Mouse (Mus musculus) kidney, adult 2 months (tissue): Measurements from ENCODE around the gene Prr15.

ENCODE experiments used
- CTCF ChIP-seq: fragments of 200-500 bp; conservative IDR thresholded peaks from 2 replicates; pipeline ENCODE4 v1.5.1; 2011; ENCODE audit warnings: low read depth, mild to moderate bottlenecking, control low read depth, low read length, moderate library complexity, mixed read lengths; ENCODE audit not compliant: insufficient read depth, insufficient read length
- POLR2A ChIP-seq: fragments of 200-500 bp; IDR thresholded peaks from one replicate; pipeline ENCODE4 v1.6.1; 2011; ENCODE audit warnings: low read depth, low read length, control low read depth

GRCm38 (mm10) chr6:54319198-54319597 lies 6.4 kb upstream of the Prr15 start:
- TF ChIP-seq CTCF (no peak), POLR2A (no peak)
